Comparison of ENCODE assay signal across 8 mouse cellular contexts in genomic region chr4:108070286-108070685, GRCm38 (mm10). TPM values are rescaled to one million over a fixed set of nuclear protein-coding genes. Genes with fewer than 3 reads are reported as not detected.
A peak's percentile ranks its signal among the peaks of the same experiment; 100 is the strongest.
DNase-seq lines count a peak whose midpoint lies in the region; ATAC-seq and TF ChIP-seq lines count a peak whose summit lies in the region.

No protein-coding gene starts in this region.

- H3K27me3 ChIP-seq in heart, embryonic 14.5 days (ENCODE audit: control insufficient read depth, insufficient read depth, low read length): no peaks in the 10 kb centered on the region
- H3K27me3 ChIP-seq in forebrain, postnatal 0 days (ENCODE audit: insufficient read depth, low read length): no peaks in the 10 kb centered on the region

- peak overlapping the region; percentile 56 to 61; a peak in 3 of 4 replicates for H3K27ac ChIP-seq in heart, embryonic 14.5 days (replicated peaks in 1 of 2; ENCODE audit: control insufficient read depth in 1 of 2, insufficient read depth in 1 of 2, low read depth in 2 of 2, low read length in 2 of 2)
- H3K27ac ChIP-seq in ES-E14 (ENCODE audit: insufficient read depth, low read depth, low read length, poor library complexity, severe bottlenecking): no peak overlapping the region
- no peak overlapping the region for H3K27ac ChIP-seq in forebrain, postnatal 0 days (ENCODE audit: low read depth, low read length)
- peak overlapping the region; percentile 44; the same call in 1 of the 2 replicates for H3K27ac ChIP-seq in macrophage

- DNase-seq in heart, postnatal 4 days: no peak
- DNase-seq in ES-E14 (ENCODE audit: low read depth, low spot score): no peak
- DNase-seq in forebrain, postnatal 0 days: no peak
- DNase-seq in retina, embryonic 14.5 days (ENCODE audit: low spot score): no peak
- DNase-seq in cerebellum, postnatal 25 days: no peak

- no peak for ATAC-seq in heart, embryonic 14.5 days (ENCODE audit: insufficient number of reproducible peaks, insufficient read depth, low FRiP score, low read depth)
- ATAC-seq in forebrain, postnatal 0 days: no peak
- no peak for ATAC-seq in megakaryocyte-erythroid progenitor cell, adult 5-6 weeks (replicated peaks; ENCODE audit: low FRiP score, low TSS enrichment, poor library complexity, severe bottlenecking)

- peaks cover 1 to 11% of the 10 kb centered on the region in 2 experiments; a peak in 2 of 4 replicates for H3K4me1 ChIP-seq in heart, embryonic 14.5 days (ENCODE audit: control insufficient read depth in 2 of 2, insufficient read depth in 2 of 2, low read length in 2 of 2)
- no peaks in the 10 kb centered on the region for H3K4me1 ChIP-seq in ES-E14 (ENCODE audit: control insufficient read depth in 2 of 2, insufficient read depth in 2 of 2, low read length in 2 of 2, poor library complexity in 1 of 2)
- no peaks in the 10 kb centered on the region; the same call in 1 of the 2 replicates for H3K4me1 ChIP-seq in forebrain, postnatal 0 days (ENCODE audit: insufficient read depth)

- peak overlapping the region; percentile 80 for H3K9ac ChIP-seq in heart, embryonic 14.5 days (ENCODE audit: low read length)
- H3K9ac ChIP-seq in ES-E14 (ENCODE audit: insufficient read depth, low read depth, low read length, poor library complexity, severe bottlenecking): peak overlapping the region; percentile 37; the same call in 1 of the 2 replicates
- peak overlapping the region; percentile 51 for H3K9ac ChIP-seq in forebrain, postnatal 0 days

- 64% methylated on average over 4 of the region's 4 CpGs for WGBS in heart, embryonic 14.5 days
- 66% methylated on average over 4 of the region's 4 CpGs for WGBS in forebrain, postnatal 0 days
- WGBS in macrophage (ENCODE audit: missing documents): 51% methylated on average over 4 of the region's 4 CpGs

- no peak for TF ChIP-seq CTCF in forebrain, postnatal 0 days (IDR thresholded peaks at IDR 0.05; ENCODE audit: low read depth)

- in situ Hi-C loops in ES-E14 (cut with MboI; ENCODE audit: low sequenced_read_pairs in 2 of 2, unreplicated experiment in 2 of 2): no loop called here

- peaks cover 56% of the 10 kb centered on the region for H3K79me2 ChIP-seq in macrophage (ENCODE audit: inconsistent target)

- H3K4me2 ChIP-seq in heart, embryonic 14.5 days (ENCODE audit: low read length): peak overlapping the region; percentile 82
- peak overlapping the region; percentile 66 for H3K4me2 ChIP-seq in forebrain, postnatal 0 days (ENCODE audit: low read depth)

- no peaks in the 10 kb centered on the region for H3K9me3 ChIP-seq in heart, embryonic 14.5 days (ENCODE audit: control insufficient read depth, low read length)
- no peaks in the 10 kb centered on the region for H3K9me3 ChIP-seq in ES-E14 (ENCODE audit: control insufficient read depth, insufficient read depth, low read depth, low read length)
- H3K9me3 ChIP-seq in forebrain, postnatal 0 days (ENCODE audit: low read length): no peaks in the 10 kb centered on the region

- H3K36me3 ChIP-seq in heart, embryonic 14.5 days (ENCODE audit: control insufficient read depth, insufficient read depth, low read length): peaks cover 27% of the 10 kb centered on the region
- H3K36me3 ChIP-seq in ES-E14 (ENCODE audit: control insufficient read depth, insufficient read depth, low read length, poor library complexity, severe bottlenecking) (no peaks in the 10 kb centered on the region), macrophage (ENCODE audit: inconsistent target) (0 out of 2 replicates have a peak, but pooled peaks cover 5% of the 10 kb centered on the region)
- H3K36me3 ChIP-seq in forebrain, postnatal 0 days (ENCODE audit: insufficient read depth): peaks cover 7% of the 10 kb centered on the region; the same call in 1 of the 2 replicates

- H3K4me3 ChIP-seq in heart, embryonic 14.5 days (ENCODE audit: control insufficient read depth in 1 of 2, insufficient read depth in 1 of 2, low read depth in 1 of 2, low read length in 2 of 2): peak overlapping the region; percentile 58 to 69
- H3K4me3 ChIP-seq in ES-E14 (ENCODE audit: insufficient read depth in 1 of 2, low read depth in 1 of 2, low read length in 2 of 2, poor library complexity in 1 of 2, severe bottlenecking in 1 of 2): peak overlapping the region; percentile 61 to 81
- H3K4me3 ChIP-seq in forebrain, postnatal 0 days (ENCODE audit: low read depth, low read length): peak overlapping the region; percentile 50
- peak overlapping the region; percentile 83 for H3K4me3 ChIP-seq in macrophage (ENCODE audit: inconsistent target)

TF ChIP-seq in ES-E14, 5 proteins besides CTCF, POLR2A, EP300 and RAD21:
- no peak for TF ChIP-seq ZC3H11A (IDR thresholded peaks at IDR 0.05; ENCODE audit: borderline replicate concordance, low read depth, low read length)
- no peak for TF ChIP-seq CHD2 (IDR thresholded peaks at IDR 0.05; ENCODE audit: low read depth, low read length)
- no peak for TF ChIP-seq ZNF384 (IDR thresholded peaks at IDR 0.05; ENCODE audit: low read depth, low read length)
- no peak for TF ChIP-seq HCFC1 (IDR thresholded peaks at IDR 0.05; ENCODE audit: borderline replicate concordance, insufficient read depth, low read length)
- no peak for TF ChIP-seq MAFK (IDR thresholded peaks at IDR 0.05; ENCODE audit: insufficient read depth, low read depth, low read length)

RNA-seq across cellular contexts. Expression of gene Podn, which starts 26.0 kb away (rescaled TPM):
- 0.42 and 0.80 TPM in 2 replicates for polyA plus RNA-seq in heart, embryonic 14.5 days (2014; fragmentation: Nextera tagmentation; extraction: Ambion mirVana)
- total RNA-seq in heart, postnatal 4 days (2021): 10 to 100 TPM in 1 of 2 experiments, 1 to 10 TPM in 1; 10.0 to 10.8 TPM
- total RNA-seq in ES-E14 (2012; rRNA removed): 0.74 and 1.0 TPM in 2 replicates
- 2.4 and 2.5 TPM in 2 replicates for total RNA-seq in forebrain, postnatal 0 days (2014; rRNA removed)
- polyA plus RNA-seq in forebrain, postnatal 0 days (2015; fragmentation: Nextera tagmentation; extraction: Ambion mirVana): 0.59 and 1.1 TPM in 2 replicates
- total RNA-seq in macrophage (2018; cell fraction: chromatin; rRNA removed): 1 to 10 TPM in 1 of 26 experiments, not detected in 25; 4.2 TPM
- not detected for total RNA-seq in macrophage (2018; cell fraction: cytosol; rRNA removed)
- 1 to 10 TPM in 1 of 26 experiments, not detected in 25; 1.2 TPM for total RNA-seq in macrophage (2018; cell fraction: nucleus; rRNA removed)
- polyA plus RNA-seq in macrophage (2018): not detected in 3 replicates
- total RNA-seq in megakaryocyte-erythroid progenitor cell, adult 5-6 weeks (2014; fragmentation: Nextera tagmentation): 1.4 TPM in 1 of 2 replicates, not detected in the other
- total RNA-seq in megakaryocyte-erythroid progenitor cell, adult 5-6 weeks (2017): 1.2 TPM in 1 of 2 replicates, not detected in the other

Comparison
In these comparisons a context has a peak if more than half of its experiments do, and no peak if none do; other contexts are left out.
1. H3K27ac ChIP-seq: peak in heart, embryonic 14.5 days (2 of 2) and macrophage (single experiment); none in ES-E14 (single experiment) and forebrain, postnatal 0 days (single experiment).
2. Peak in every context shown above with its lines, with median percentiles within 50 percentile points of each other: H3K4me3 ChIP-seq and H3K9ac ChIP-seq.